Mouse (Mus musculus): Measurements from ENCODE around the gene Appl1. TPM values are rescaled to one million over a fixed set of nuclear protein-coding genes. Genes with fewer than 3 reads are reported as not detected.

Appl1 gene
- polyA plus RNA-seq, 1 experiment from 2014 or later, result 62.6 TPM

- H3K36me3 ChIP-seq (ENCODE audit: control insufficient read depth, insufficient read depth, low read length), result no peaks in the 10 kb centered on the region
- H3K27ac ChIP-seq (ENCODE audit: low read depth, low read length), result no peak overlapping the region
- no peaks in the 10 kb centered on the region for H3K27me3 ChIP-seq (ENCODE audit: control insufficient read depth, insufficient read depth, low read length)
- no peak overlapping the region for H3K4me2 ChIP-seq (replicated peaks; ENCODE audit: low read depth, low read length)
- ATAC-seq (ENCODE audit: low FRiP score), result no peak
- H3K4me1 ChIP-seq (replicated peaks; ENCODE audit: control insufficient read depth, insufficient read depth, low read length), result no peaks in the 10 kb centered on the region
- 96% methylated on average over 2 of the region's 2 CpGs for WGBS
- no peak overlapping the region for H3K4me3 ChIP-seq (ENCODE audit: low read depth, low read length)
- no peak overlapping the region for H3K9ac ChIP-seq (ENCODE audit: low read depth, low read length)
- no peaks in the 10 kb centered on the region for H3K9me3 ChIP-seq (ENCODE audit: control insufficient read depth, low read length)
- DNase-seq (ENCODE audit: low spot score), result no peak
Observed at GRCm38 (mm10) chr14:26899490-26899889, 71.5 kb downstream of the Appl1 start.

GRCm38 (mm10) chr14:26894392-26894791, 76.6 kb downstream of the Appl1 start, which contains the start of gene Asb14:
TSS of gene Asb14 (plus strand) at chr14:26894557.
- no peak within 1 kb of the TSS for H3K27ac ChIP-seq (ENCODE audit: low read depth, low read length)
- WGBS, result 93% methylated on average over 4 of the region's 4 CpGs
- no peak for DNase-seq (ENCODE audit: low spot score)
- H3K9me3 ChIP-seq (ENCODE audit: control insufficient read depth, low read length), result no peaks in the 10 kb centered on the region
- H3K27me3 ChIP-seq (ENCODE audit: control insufficient read depth, insufficient read depth, low read length), result no peaks in the 10 kb centered on the region
- H3K9ac ChIP-seq (ENCODE audit: low read depth, low read length), result no peak within 1 kb of the TSS
- H3K4me3 ChIP-seq (ENCODE audit: low read depth, low read length), result no peak within 1 kb of the TSS
- no peak for ATAC-seq (ENCODE audit: low FRiP score)
- no peaks in the 10 kb centered on the region for H3K36me3 ChIP-seq (ENCODE audit: control insufficient read depth, insufficient read depth, low read length)
- H3K4me1 ChIP-seq (replicated peaks; ENCODE audit: control insufficient read depth, insufficient read depth, low read length), result no peaks in the 10 kb centered on the region
- H3K4me2 ChIP-seq (replicated peaks; ENCODE audit: low read depth, low read length), result no peak within 1 kb of the TSS

GRCm38 (mm10) chr14:26890777-26891176, 80.3 kb downstream of the Appl1 start:
- H3K9me3 ChIP-seq (ENCODE audit: control insufficient read depth, low read length), result no peaks in the 10 kb centered on the region
- WGBS, result 89% methylated on average over 3 of the region's 3 CpGs
- H3K27me3 ChIP-seq (ENCODE audit: control insufficient read depth, insufficient read depth, low read length), result no peaks in the 10 kb centered on the region

GRCm38 (mm10) chr14:26887244-26887643, 83.8 kb downstream of the Appl1 start:
- Histone ChIP-seq H3K9me3 (ENCODE audit: control insufficient read depth, low read length) (no peaks in the 10 kb centered on the region), H3K9ac (ENCODE audit: low read depth, low read length) (no peak overlapping the region), H3K4me3 (ENCODE audit: low read depth, low read length) (no peak overlapping the region), H3K4me2 (replicated peaks; ENCODE audit: low read depth, low read length) (no peak overlapping the region), H3K4me1 (replicated peaks; ENCODE audit: control insufficient read depth, insufficient read depth, low read length) (no peaks in the 10 kb centered on the region), H3K27ac (ENCODE audit: low read depth, low read length) (no peak overlapping the region), H3K36me3 (ENCODE audit: control insufficient read depth, insufficient read depth, low read length) (no peaks in the 10 kb centered on the region), H3K27me3 (ENCODE audit: control insufficient read depth, insufficient read depth, low read length) (no peaks in the 10 kb centered on the region)
- 69% methylated on average over 3 of the region's 3 CpGs for WGBS
- DNase-seq (ENCODE audit: low spot score) (no peak), ATAC-seq (ENCODE audit: low FRiP score) (no peak)

More at GRCm38 (mm10) chr14:26890777-26891176, 80.3 kb downstream of the Appl1 start:
- Histone ChIP-seq H3K4me2 (replicated peaks; ENCODE audit: low read depth, low read length) (no peak overlapping the region), H3K27ac (ENCODE audit: low read depth, low read length) (no peak overlapping the region), H3K4me3 (ENCODE audit: low read depth, low read length) (no peak overlapping the region), H3K9ac (ENCODE audit: low read depth, low read length) (no peak overlapping the region), H3K36me3 (ENCODE audit: control insufficient read depth, insufficient read depth, low read length) (no peaks in the 10 kb centered on the region), H3K4me1 (replicated peaks; ENCODE audit: control insufficient read depth, insufficient read depth, low read length) (no peaks in the 10 kb centered on the region)
- no peak for DNase-seq (ENCODE audit: low spot score)
- no peak for ATAC-seq (ENCODE audit: low FRiP score)

- no peak overlapping the region for H3K27ac ChIP-seq (ENCODE audit: low read depth, low read length)
- 90% methylated on average over 5 of the region's 5 CpGs for WGBS
- H3K4me1 ChIP-seq (replicated peaks; ENCODE audit: control insufficient read depth, insufficient read depth, low read length), result no peaks in the 10 kb centered on the region
- H3K4me3 ChIP-seq (ENCODE audit: low read depth, low read length), result no peak overlapping the region
- no peaks in the 10 kb centered on the region for H3K27me3 ChIP-seq (ENCODE audit: control insufficient read depth, insufficient read depth, low read length)
- no peak overlapping the region for H3K4me2 ChIP-seq (replicated peaks; ENCODE audit: low read depth, low read length)
- ATAC-seq (ENCODE audit: low FRiP score), result no peak
- H3K36me3 ChIP-seq (ENCODE audit: control insufficient read depth, insufficient read depth, low read length), result no peaks in the 10 kb centered on the region
- no peak for DNase-seq (ENCODE audit: low spot score)
- H3K9me3 ChIP-seq (ENCODE audit: control insufficient read depth, low read length), result no peaks in the 10 kb centered on the region
- H3K9ac ChIP-seq (ENCODE audit: low read depth, low read length), result no peak overlapping the region
Observed at GRCm38 (mm10) chr14:26881700-26882099, 89.3 kb downstream of the Appl1 start.

- H3K9ac ChIP-seq (ENCODE audit: low read depth, low read length), result no peak overlapping the region
- no peaks in the 10 kb centered on the region for H3K9me3 ChIP-seq (ENCODE audit: control insufficient read depth, low read length)
- no peak overlapping the region for H3K4me3 ChIP-seq (ENCODE audit: low read depth, low read length)
- no peak for ATAC-seq (ENCODE audit: low FRiP score)
- H3K4me1 ChIP-seq (replicated peaks; ENCODE audit: control insufficient read depth, insufficient read depth, low read length), result no peaks in the 10 kb centered on the region
- DNase-seq (ENCODE audit: low spot score), result no peak
- WGBS, result 88% methylated on average over 2 of the region's 2 CpGs
- no peak overlapping the region for H3K4me2 ChIP-seq (replicated peaks; ENCODE audit: low read depth, low read length)
- no peaks in the 10 kb centered on the region for H3K27me3 ChIP-seq (ENCODE audit: control insufficient read depth, insufficient read depth, low read length)
- H3K27ac ChIP-seq (ENCODE audit: low read depth, low read length), result no peak overlapping the region
- H3K36me3 ChIP-seq (ENCODE audit: control insufficient read depth, insufficient read depth, low read length), result no peaks in the 10 kb centered on the region
Observed at GRCm38 (mm10) chr14:26879976-26880375, 91.1 kb downstream of the Appl1 start.

- ATAC-seq (ENCODE audit: low FRiP score), result no peak
- Histone ChIP-seq H3K9ac (ENCODE audit: low read depth, low read length) (no peak overlapping the region), H3K4me3 (ENCODE audit: low read depth, low read length) (no peak overlapping the region), H3K4me1 (replicated peaks; ENCODE audit: control insufficient read depth, insufficient read depth, low read length) (no peaks in the 10 kb centered on the region), H3K27ac (ENCODE audit: low read depth, low read length) (no peak overlapping the region), H3K4me2 (replicated peaks; ENCODE audit: low read depth, low read length) (no peak overlapping the region), H3K36me3 (ENCODE audit: control insufficient read depth, insufficient read depth, low read length) (no peaks in the 10 kb centered on the region), H3K27me3 (ENCODE audit: control insufficient read depth, insufficient read depth, low read length) (no peaks in the 10 kb centered on the region), H3K9me3 (ENCODE audit: control insufficient read depth, low read length) (no peaks in the 10 kb centered on the region)
- DNase-seq (ENCODE audit: low spot score), result no peak
- WGBS, result 85% methylated on average over 4 of the region's 4 CpGs
Observed at GRCm38 (mm10) chr14:26878756-26879155, 92.3 kb downstream of the Appl1 start.

Other genes with a start within 250 kb of the Appl1 start
- gene Asb14, start 76.7 kb downstream of the Appl1 start, polyA plus RNA-seq (2014; fragmentation: Nextera tagmentation; extraction: Ambion mirVana), result 0.07 and 0.11 TPM in 2 replicates
- gene Hesx1, start 23.2 kb upstream of the Appl1 start, polyA plus RNA-seq (2014; fragmentation: Nextera tagmentation; extraction: Ambion mirVana), result 0.23 TPM in 1 of 2 replicates, not detected in the other
- 5.3 and 5.7 TPM in 2 replicates for gene Il17rd, start 67.7 kb upstream of the Appl1 start, polyA plus RNA-seq (2014; fragmentation: Nextera tagmentation; extraction: Ambion mirVana)
- gene Arhgef3, start 143.7 kb upstream of the Appl1 start, polyA plus RNA-seq (2014; fragmentation: Nextera tagmentation; extraction: Ambion mirVana), result 3.5 and 4.4 TPM in 2 replicates

All from hindbrain, embryonic 11.5 days (tissue).